Mouse (Mus musculus): Measurements from ENCODE around the gene BC048562.

DNA sequence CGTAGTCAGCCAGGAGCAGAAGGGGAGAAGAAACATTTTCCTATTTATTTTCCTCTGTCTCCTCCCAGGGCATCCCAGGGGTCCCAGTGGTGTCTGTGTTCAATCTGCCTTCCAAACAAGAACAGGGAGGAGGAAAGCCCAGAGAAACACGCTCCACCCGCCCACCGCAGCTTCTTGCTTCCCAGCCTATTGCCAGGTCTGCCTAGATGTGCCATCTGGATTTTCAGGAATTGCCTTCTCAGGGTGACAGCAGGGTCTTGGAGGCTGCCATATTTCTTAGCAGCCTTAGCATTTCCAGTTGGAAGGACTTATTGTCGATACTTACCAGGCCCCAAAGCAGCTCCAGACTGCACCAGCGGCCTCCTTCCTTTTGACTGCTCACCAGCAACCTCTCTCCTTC lies 2.9 kb downstream of the BC048562 start:
- TF ChIP-seq POLR2A (IDR thresholded peaks at IDR 0.05; ENCODE audit: borderline replicate concordance, extremely low read depth, insufficient read depth, insufficient read length, poor library complexity, severe bottlenecking): no peak
- TF ChIP-seq CTCF (IDR thresholded peaks at IDR 0.05; ENCODE audit: borderline replicate concordance, extremely low read depth, insufficient read depth, insufficient read length): no peak
